Mouse (Mus musculus) liver, adult (tissue): ENCODE measurements around the gene Crmp1.

Source experiments
- GATA4 ChIP-seq: IDR thresholded peaks from 2 replicates; pipeline ENCODE4 v1.6.1; 2014; ENCODE audit warnings: mild to moderate bottlenecking, low read length; ENCODE audit not compliant: insufficient replicate concordance

The Crmp1 gene

GRCm38 (mm10) chr5:37247456-37247855, 5.7 kb downstream of the Crmp1 start:
- no peak for TF ChIP-seq GATA4

GRCm38 (mm10) chr5:37248870-37249269, 7.1 kb downstream of the Crmp1 start:
- no peak for TF ChIP-seq GATA4

GRCm38 (mm10) chr5:37251596-37251995, 9.9 kb downstream of the Crmp1 start:
- no peak for TF ChIP-seq GATA4

GRCm38 (mm10) chr5:37252101-37252804, 10.5 kb downstream of the Crmp1 start:
- no peak for TF ChIP-seq GATA4

- TF ChIP-seq GATA4, result no peak
Measured at GRCm38 (mm10) chr5:37254523-37254922, 12.8 kb downstream of the Crmp1 start.

GRCm38 (mm10) chr5:37256823-37257222, 15.1 kb downstream of the Crmp1 start:
- TF ChIP-seq GATA4, result no peak

- no peak for TF ChIP-seq GATA4
Measured at GRCm38 (mm10) chr5:37257243-37257642, 15.5 kb downstream of the Crmp1 start.

- no peak for TF ChIP-seq GATA4
Measured at GRCm38 (mm10) chr5:37261734-37262133, 20.0 kb downstream of the Crmp1 start.

- TF ChIP-seq GATA4, result no peak
Measured at GRCm38 (mm10) chr5:37263816-37264215, 22.1 kb downstream of the Crmp1 start.

- TF ChIP-seq GATA4, result no peak
Measured at GRCm38 (mm10) chr5:37281021-37281420, 39.3 kb downstream of the Crmp1 start.

- no peak for TF ChIP-seq GATA4
Measured at GRCm38 (mm10) chr5:37288374-37288773, 46.6 kb downstream of the Crmp1 start.

- TF ChIP-seq GATA4, result no peak
Measured at GRCm38 (mm10) chr5:37289236-37289635, 47.5 kb downstream of the Crmp1 start.

- no peak for TF ChIP-seq GATA4
Measured at GRCm38 (mm10) chr5:37290983-37291382, 49.2 kb downstream of the Crmp1 start.

- no peak for TF ChIP-seq GATA4
Measured at GRCm38 (mm10) chr5:37296717-37297116, 55.0 kb downstream of the Crmp1 start.

GRCm38 (mm10) chr5:37298370-37298769, 56.6 kb downstream of the Crmp1 start:
- TF ChIP-seq GATA4, result no peak

- TF ChIP-seq GATA4, result no peak
Measured at GRCm38 (mm10) chr5:37310026-37310425, 68.3 kb downstream of the Crmp1 start.

GRCm38 (mm10) chr5:37312980-37313722, 71.4 kb downstream of the Crmp1 start:
- TF ChIP-seq GATA4, result no peak

GRCm38 (mm10) chr5:37318715-37319114, 77.0 kb downstream of the Crmp1 start:
- no peak for TF ChIP-seq GATA4
